Mouse (Mus musculus): Measurements from ENCODE around the gene Ptrh2. TPM values are rescaled to one million over a fixed set of nuclear protein-coding genes. Genes with fewer than 3 reads are reported as not detected.

The Ptrh2 gene
- total RNA-seq, 2 experiments from 2014 or later: 6.2 to 7.3 TPM

GRCm38 (mm10) chr11:86667553-86667952 is 16.2 kb upstream of the Ptrh2 start:
- intact Hi-C loops (cut with DNase I): no loop called here
- DNase-seq: no peak

GRCm38 (mm10) chr11:86668169-86668568 is 15.6 kb upstream of the Ptrh2 start:
- intact Hi-C loops (cut with DNase I): no loop called here
- DNase-seq: no peak

- intact Hi-C loops (cut with DNase I): no loop called here
- no peak for DNase-seq
Observed at GRCm38 (mm10) chr11:86671041-86671675, 12.6 kb upstream of the Ptrh2 start.

GRCm38 (mm10) chr11:86672772-86673171 is 11.0 kb upstream of the Ptrh2 start:
- intact Hi-C loops (cut with DNase I): no loop called here
- DNase-seq: no peak

GRCm38 (mm10) chr11:86675520-86675919 is 8.3 kb upstream of the Ptrh2 start:
- intact Hi-C loops (cut with DNase I): no loop called here
- no peak for DNase-seq

GRCm38 (mm10) chr11:86678957-86679356 is 4.8 kb upstream of the Ptrh2 start:
- DNase-seq: no peak
- intact Hi-C loops (cut with DNase I): no loop called here

- DNase-seq: no peak
- intact Hi-C loops (cut with DNase I): no loop called here
Observed at GRCm38 (mm10) chr11:86680729-86681128, 3.1 kb upstream of the Ptrh2 start.

- DNase-seq: no peak
- intact Hi-C loops (cut with DNase I): no loop called here
Observed at GRCm38 (mm10) chr11:86681423-86681822, 2.4 kb upstream of the Ptrh2 start.

- DNase-seq: no peak
- intact Hi-C loops (cut with DNase I): no loop called here
Observed at GRCm38 (mm10) chr11:86682861-86683260, 924 bp upstream of the Ptrh2 start.

GRCm38 (mm10) chr11:86684126-86685012 is 584 bp downstream of the Ptrh2 start:
- intact Hi-C loops (cut with DNase I): loop anchor here (2.0 kb wide), 1 partner anchor 72 kb away; the partner anchor contains the start of gene Cltc
- DNase-seq: no peak

- DNase-seq: no peak
- intact Hi-C loops (cut with DNase I): loop anchor here (2.0 kb wide), 1 partner anchor 71 kb away; the partner anchor contains the start of gene Cltc
Observed at GRCm38 (mm10) chr11:86685366-86685765, 1.6 kb downstream of the Ptrh2 start.

GRCm38 (mm10) chr11:86690383-86690782 is 6.6 kb downstream of the Ptrh2 start:
- intact Hi-C loops (cut with DNase I): no loop called here
- no peak for DNase-seq

GRCm38 (mm10) chr11:86691482-86691881 is 7.7 kb downstream of the Ptrh2 start:
- DNase-seq: no peak
- intact Hi-C loops (cut with DNase I): no loop called here

- no peak for DNase-seq
- intact Hi-C loops (cut with DNase I): loop anchor here (2.0 kb wide), 1 partner anchor 15 kb away; no protein-coding TSS in a partner anchor
Observed at GRCm38 (mm10) chr11:86691956-86692355, 8.2 kb downstream of the Ptrh2 start.

- intact Hi-C loops (cut with DNase I): loop anchor here (2.0 kb wide), 1 partner anchor 14 kb away; no protein-coding TSS in a partner anchor
- DNase-seq: no peak
Observed at GRCm38 (mm10) chr11:86692546-86692945, 8.8 kb downstream of the Ptrh2 start.

- no peak for DNase-seq
- intact Hi-C loops (cut with DNase I): no loop called here
Observed at GRCm38 (mm10) chr11:86695461-86695860, 11.7 kb downstream of the Ptrh2 start.

GRCm38 (mm10) chr11:86701151-86701550 is 17.4 kb downstream of the Ptrh2 start:
- no peak for DNase-seq
- intact Hi-C loops (cut with DNase I): loop anchor here (2.0 kb wide), 1 partner anchor 16 kb away; no protein-coding TSS in a partner anchor

GRCm38 (mm10) chr11:86714606-86715005 is 30.8 kb downstream of the Ptrh2 start:
- DNase-seq: no peak
- intact Hi-C loops (cut with DNase I): no loop called here

- intact Hi-C loops (cut with DNase I): loop anchor here (2.0 kb wide), 1 partner anchor 17 kb away; no protein-coding TSS in a partner anchor
- no peak for DNase-seq
Observed at GRCm38 (mm10) chr11:86717306-86718065, 33.7 kb downstream of the Ptrh2 start.

GRCm38 (mm10) chr11:86718369-86718768 is 34.6 kb downstream of the Ptrh2 start:
- no peak for DNase-seq
- intact Hi-C loops (cut with DNase I): no loop called here

GRCm38 (mm10) chr11:86719390-86719789 is 35.6 kb downstream of the Ptrh2 start:
- no peak for DNase-seq
- intact Hi-C loops (cut with DNase I): no loop called here

All from heart, postnatal 36 days (tissue).